Mouse (Mus musculus) MEL (cell line): ENCODE data around the gene Rad54l2. TPM values are rescaled to one million over a fixed set of nuclear protein-coding genes. Genes with fewer than 3 reads are reported as not detected.

Experiments
- DNase-seq: peaks from one replicate; pipeline ENCODE4 v3.0.0; 2011; ENCODE audit warnings: low read depth, low spot score
- H3K27ac ChIP-seq: 2 replicates; pipeline ENCODE4 v1.5.1; 2012; ENCODE audit warnings: low read depth, mild to moderate bottlenecking, control low read depth, low read length, moderate library complexity; ENCODE audit not compliant: control insufficient read depth
- H3K27me3 ChIP-seq, 2 experiments: fragments of 150-350 bp in 1 of 2; sonication (generic) in 1 of 2; 2 replicates each; pipeline ENCODE4 v1.6.1; 2012; ENCODE audit warnings: low read length in 2 of 2, mild to moderate bottlenecking in 2 of 2, improper control_type of control experiment in 1 of 2, moderate library complexity in 1 of 2; ENCODE audit not compliant: insufficient read depth in 2 of 2, control insufficient read depth in 1 of 2
- H3K36me3 ChIP-seq, 2 experiments: 2 replicates each; pipeline ENCODE4 v1.6.1; 2012 to 2014; ENCODE audit warnings: low read length in 2 of 2, improper control_type of control experiment in 1 of 2, inconsistent platforms in 1 of 2, mild to moderate bottlenecking in 1 of 2; ENCODE audit not compliant: insufficient read depth in 2 of 2, control insufficient read depth in 1 of 2
- H3K4me1 ChIP-seq, 2 experiments: fragments of 150-350 bp in 1 of 2; sonication (generic) in 1 of 2; 2 replicates each; pipeline ENCODE4 v1.6.1; 2012; ENCODE audit warnings: low read length in 2 of 2, improper control_type of control experiment in 1 of 2, mild to moderate bottlenecking in 1 of 2; ENCODE audit not compliant: insufficient read depth in 2 of 2, control insufficient read depth in 1 of 2
- H3K4me3 ChIP-seq, 2 experiments: fragments of 150-350 bp in 1 of 2; sonication (generic) in 1 of 2; 2 replicates each; pipeline ENCODE4 v1.5.1; 2012; ENCODE audit warnings: low read depth in 2 of 2, low read length in 2 of 2, mild to moderate bottlenecking in 2 of 2, moderate library complexity in 2 of 2, control low read depth in 1 of 2, improper control_type of control experiment in 1 of 2; ENCODE audit not compliant: control insufficient read depth in 1 of 2, insufficient read depth in 1 of 2
- H3K79me2 ChIP-seq: 2 replicates; pipeline ENCODE4 v1.6.1; 2012; ENCODE audit warnings: mild to moderate bottlenecking, low read length, moderate library complexity; ENCODE audit not compliant: control insufficient read depth, poor library complexity, insufficient read depth
- H3K9ac ChIP-seq: 2 replicates; pipeline ENCODE4 v1.6.1; 2012; ENCODE audit warnings: low read depth, mild to moderate bottlenecking, control low read depth, low read length, moderate library complexity; ENCODE audit not compliant: control insufficient read depth, poor library complexity, severe bottlenecking
- H3K9me3 ChIP-seq: fragments of 150-350 bp; sonication (generic); replicated peaks from 2 replicates; pipeline ENCODE4 v1.6.1; 2012; ENCODE audit warnings: mild to moderate bottlenecking, low read length, improper control_type of control experiment, moderate library complexity; ENCODE audit not compliant: insufficient read depth
- BHLHE40 ChIP-seq: IDR thresholded peaks from 2 replicates; pipeline ENCODE4 v1.6.1; 2012; ENCODE audit warnings: low read depth, mild to moderate bottlenecking, inconsistent platforms, low read length, improper control_type of control experiment, borderline replicate concordance
- CHD2 ChIP-seq: IDR thresholded peaks from 2 replicates; pipeline ENCODE4 v1.6.1; 2011; ENCODE audit warnings: low read length, improper control_type of control experiment
- CTCF ChIP-seq, 3 experiments: IDR thresholded peaks in 2 of 3; conservative IDR thresholded peaks in 1 of 3; 2 replicates each; pipeline ENCODE4 v1.5.1; 2011 to 2012; ENCODE audit warnings: low read length in 3 of 3, low read depth in 2 of 3, mild to moderate bottlenecking in 2 of 3, improper control_type of control experiment in 1 of 3, inconsistent platforms in 1 of 3, mixed read lengths in 1 of 3, moderate library complexity in 1 of 3; ENCODE audit not compliant: control insufficient read depth in 1 of 3, insufficient read depth in 1 of 3, poor library complexity in 1 of 3, severe bottlenecking in 1 of 3
- E2F4 ChIP-seq: IDR thresholded peaks from 2 replicates; pipeline ENCODE4 v1.6.1; 2011; ENCODE audit warnings: low read depth, low read length, improper control_type of control experiment, borderline replicate concordance
- ELF1 ChIP-seq: IDR thresholded peaks from 2 replicates; pipeline ENCODE4 v1.6.1; 2014; ENCODE audit warnings: low read depth, mild to moderate bottlenecking, inconsistent platforms, low read length, improper control_type of control experiment, moderate library complexity
- EP300 ChIP-seq, 2 experiments: IDR thresholded peaks; 2 replicates each; pipeline ENCODE4 v1.6.1; 2011; ENCODE audit warnings: improper control_type of control experiment in 2 of 2, low read length in 2 of 2, low read depth in 1 of 2, mild to moderate bottlenecking in 1 of 2
- ETS1 ChIP-seq: IDR thresholded peaks from 2 replicates; pipeline ENCODE4 v1.6.1; 2012; ENCODE audit warnings: low read depth, mild to moderate bottlenecking, inconsistent platforms, low read length, improper control_type of control experiment, moderate library complexity
- GABPA ChIP-seq: IDR thresholded peaks from 2 replicates; pipeline ENCODE4 v1.6.1; 2012; ENCODE audit warnings: low read depth, mild to moderate bottlenecking, inconsistent platforms, low read length, improper control_type of control experiment, moderate library complexity
- HCFC1 ChIP-seq: IDR thresholded peaks from 2 replicates; pipeline ENCODE4 v1.6.1; 2012; ENCODE audit warnings: low read depth, mild to moderate bottlenecking, inconsistent platforms, low read length, improper control_type of control experiment, moderate library complexity
- JUND ChIP-seq: IDR thresholded peaks from 2 replicates; pipeline ENCODE4 v1.6.1; 2011; ENCODE audit warnings: low read depth, mild to moderate bottlenecking, improper control_type of control experiment, low read length
- KAT2A ChIP-seq: conservative IDR thresholded peaks from 2 replicates; pipeline ENCODE4 v1.6.1; 2012; ENCODE audit warnings: low read depth, low read length, improper control_type of control experiment, inconsistent platforms
- MAFK ChIP-seq: IDR thresholded peaks from 2 replicates; pipeline ENCODE4 v1.6.1; 2011; ENCODE audit warnings: low read depth, mild to moderate bottlenecking, low read length, improper control_type of control experiment, borderline replicate concordance
- MAX ChIP-seq: IDR thresholded peaks from 2 replicates; pipeline ENCODE4 v1.6.1; 2011; ENCODE audit warnings: low read length, improper control_type of control experiment
- MXI1 ChIP-seq: IDR thresholded peaks from 2 replicates; pipeline ENCODE4 v1.6.1; 2011; ENCODE audit warnings: mild to moderate bottlenecking, low read depth, low read length, improper control_type of control experiment
- NELFE ChIP-seq: IDR thresholded peaks from 2 replicates; pipeline ENCODE4 v1.6.1; 2011; ENCODE audit warnings: low read depth, low read length, improper control_type of control experiment
- NRF1 ChIP-seq: IDR thresholded peaks from 2 replicates; pipeline ENCODE4 v1.6.1; 2014; ENCODE audit warnings: low read depth, mild to moderate bottlenecking, inconsistent platforms, low read length, improper control_type of control experiment, moderate library complexity; ENCODE audit not compliant: poor library complexity, insufficient read depth, severe bottlenecking
- POLR2AphosphoS2 ChIP-seq: IDR thresholded peaks from 2 replicates; pipeline ENCODE4 v1.6.1; 2011; ENCODE audit warnings: low read length, improper control_type of control experiment
- POLR2AphosphoS5 ChIP-seq: IDR thresholded peaks from 2 replicates; pipeline ENCODE4 v1.6.1; 2012; ENCODE audit warnings: low read depth, borderline replicate concordance, mild to moderate bottlenecking, inconsistent platforms, low read length, moderate library complexity, mixed read lengths
- RCOR1 ChIP-seq: IDR thresholded peaks from 2 replicates; pipeline ENCODE4 v1.6.1; 2012; ENCODE audit warnings: low read depth, mild to moderate bottlenecking, inconsistent platforms, low read length, improper control_type of control experiment
- TBP ChIP-seq: IDR thresholded peaks from 2 replicates; pipeline ENCODE4 v1.8.0; 2011; ENCODE audit warnings: low read depth, low read length, improper control_type of control experiment
- UBTF ChIP-seq: IDR thresholded peaks from 2 replicates; pipeline ENCODE4 v1.6.1; 2012; ENCODE audit warnings: low read depth, mild to moderate bottlenecking, inconsistent platforms, low read length, improper control_type of control experiment, moderate library complexity, borderline replicate concordance; ENCODE audit not compliant: insufficient read depth
- USF2 ChIP-seq, 2 experiments: IDR thresholded peaks; 2 replicates each; pipeline ENCODE4 v1.6.1; 2011 to 2012; ENCODE audit warnings: improper control_type of control experiment in 2 of 2, low read length in 2 of 2, borderline replicate concordance in 1 of 2, inconsistent platforms in 1 of 2, low read depth in 1 of 2, mild to moderate bottlenecking in 1 of 2; ENCODE audit not compliant: insufficient read depth in 1 of 2
- ZC3H11A ChIP-seq: IDR thresholded peaks from 2 replicates; pipeline ENCODE4 v1.6.1; 2012; ENCODE audit warnings: low read depth, mild to moderate bottlenecking, inconsistent platforms, low read length, improper control_type of control experiment
- ZMIZ1 ChIP-seq: IDR thresholded peaks from 2 replicates; pipeline ENCODE4 v1.6.1; 2012; ENCODE audit warnings: low read depth, mild to moderate bottlenecking, inconsistent platforms, low read length, improper control_type of control experiment, moderate library complexity
- ZNF384 ChIP-seq: IDR thresholded peaks from 2 replicates; pipeline ENCODE4 v1.6.1; 2012; ENCODE audit warnings: low read depth, mild to moderate bottlenecking, inconsistent platforms, low read length, improper control_type of control experiment
- polyA plus RNA-seq, 2 experiments: library from polyadenylated mRNA; stranded (reverse) in 1 of 2; unstranded in 1 of 2; fragments of >175 nt in 1 of 2; fragments of >200 nt in 1 of 2; gene quantifications; 2 replicates each; pipeline versions ENCODE4 v1.2.1 to v1.2.4; 2012; ENCODE audit warnings: low replicate concordance in 2 of 2, low read depth in 1 of 2; ENCODE audit not compliant: insufficient read length in 2 of 2, insufficient read depth in 1 of 2, missing spikeins in 1 of 2
- total RNA-seq: library from RNA; depleted of rRNA; stranded (reverse); fragments of 300-350 nt; gene quantifications from 2 replicates; pipeline ENCODE4 v1.2.3, GENCODE M21; 2012

Rad54l2 gene
- total and polyA plus RNA-seq, 3 experiments, result 11.9 to 27.2 (median 15.5) TPM

GRCm38 (mm10) chr9:106664856-106665255 is 124.1 kb downstream of the Rad54l2 start:
- H3K4me3 ChIP-seq, result no peak overlapping the region
- no peaks in the 10 kb centered on the region for H3K27me3 ChIP-seq
- no peak overlapping the region for H3K27ac ChIP-seq
- DNase-seq, result no peak
- H3K9me3 ChIP-seq, result no peaks in the 10 kb centered on the region
- TF ChIP-seq MXI1 (no peak), BHLHE40 (no peak), ZMIZ1 (no peak), ELF1 (no peak), KAT2A (no peak), CTCF (IDR thresholded peaks at IDR 0.05 in 2 of 3, conservative IDR thresholded peaks at IDR 0.05 in 1 of 3; ENCODE audit: control insufficient read depth in 1 of 3, insufficient read depth in 1 of 3, low read depth in 2 of 3, low read length in 3 of 3, poor library complexity in 1 of 3, severe bottlenecking in 1 of 3) (no peak), UBTF (no peak), ETS1 (no peak), HCFC1 (no peak), TBP (no peak), ZC3H11A (no peak)
- no peaks in the 10 kb centered on the region for H3K4me1 ChIP-seq
- no peak overlapping the region for H3K9ac ChIP-seq
- H3K79me2 ChIP-seq, result no peaks in the 10 kb centered on the region
- H3K36me3 ChIP-seq, result peaks cover 0 to 5% of the 10 kb centered on the region in 2 experiments; a peak in 1 of 4 replicates

GRCm38 (mm10) chr9:106664433-106664832 is 124.6 kb downstream of the Rad54l2 start:
- Histone ChIP-seq H3K9me3 (no peaks in the 10 kb centered on the region), H3K36me3 (peaks cover 0 to 5% of the 10 kb centered on the region in 2 experiments; a peak in 1 of 4 replicates), H3K4me3 (no peak overlapping the region), H3K27ac (no peak overlapping the region), H3K27me3 (no peaks in the 10 kb centered on the region), H3K9ac (no peak overlapping the region), H3K79me2 (no peaks in the 10 kb centered on the region), H3K4me1 (no peaks in the 10 kb centered on the region)
- DNase-seq, result no peak
- TF ChIP-seq KAT2A, result no peak
- TF ChIP-seq POLR2AphosphoS5, result no peak
- no peak for TF ChIP-seq POLR2AphosphoS2
- no peak for TF ChIP-seq NELFE
- TF ChIP-seq UBTF, result no peak
- TF ChIP-seq ETS1, result no peak
- no peak for TF ChIP-seq USF2 (IDR thresholded peaks at IDR 0.05; ENCODE audit: borderline replicate concordance in 1 of 2, insufficient read depth in 1 of 2, low read depth in 1 of 2, low read length in 2 of 2)
- TF ChIP-seq RCOR1, result no peak
- TF ChIP-seq ZMIZ1, result no peak
- TF ChIP-seq CHD2, result no peak
- TF ChIP-seq NRF1, result no peak
- TF ChIP-seq BHLHE40, result no peak
- TF ChIP-seq JUND, result no peak
- no peak for TF ChIP-seq MAFK
- TF ChIP-seq E2F4, result no peak
- TF ChIP-seq MAX, result no peak
- TF ChIP-seq CTCF (IDR thresholded peaks at IDR 0.05 in 2 of 3, conservative IDR thresholded peaks at IDR 0.05 in 1 of 3; ENCODE audit: control insufficient read depth in 1 of 3, insufficient read depth in 1 of 3, low read depth in 2 of 3, low read length in 3 of 3, poor library complexity in 1 of 3, severe bottlenecking in 1 of 3), result no peak
- TF ChIP-seq EP300 (IDR thresholded peaks at IDR 0.05; ENCODE audit: low read depth in 1 of 2, low read length in 2 of 2), result no peak
- no peak for TF ChIP-seq GABPA
- no peak for TF ChIP-seq ZNF384
